Mouse (Mus musculus): ENCODE results near the gene Cd47.

The Cd47 gene

DNA sequence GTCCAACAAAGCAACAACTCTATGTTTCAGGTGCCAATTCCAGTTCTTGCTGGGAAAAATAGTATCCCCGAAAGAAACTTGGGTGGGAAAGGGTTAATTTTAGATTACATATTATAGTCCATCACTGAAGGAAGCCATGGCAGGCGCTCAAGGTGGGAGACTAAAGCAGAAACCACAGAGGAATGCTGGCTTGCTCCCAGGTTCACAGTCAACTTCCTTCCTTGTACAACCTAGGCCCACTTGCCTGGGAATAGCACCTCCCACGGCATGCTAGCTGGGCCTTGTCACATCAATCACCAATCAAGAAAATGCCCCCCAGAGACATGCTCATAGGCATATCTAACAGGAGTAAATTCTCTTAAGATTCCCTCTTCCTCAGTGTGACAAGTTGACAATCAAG, 32.0 kb downstream of the Cd47 start:
- no peak for DNase-seq (ENCODE audit: low spot score)

DNA sequence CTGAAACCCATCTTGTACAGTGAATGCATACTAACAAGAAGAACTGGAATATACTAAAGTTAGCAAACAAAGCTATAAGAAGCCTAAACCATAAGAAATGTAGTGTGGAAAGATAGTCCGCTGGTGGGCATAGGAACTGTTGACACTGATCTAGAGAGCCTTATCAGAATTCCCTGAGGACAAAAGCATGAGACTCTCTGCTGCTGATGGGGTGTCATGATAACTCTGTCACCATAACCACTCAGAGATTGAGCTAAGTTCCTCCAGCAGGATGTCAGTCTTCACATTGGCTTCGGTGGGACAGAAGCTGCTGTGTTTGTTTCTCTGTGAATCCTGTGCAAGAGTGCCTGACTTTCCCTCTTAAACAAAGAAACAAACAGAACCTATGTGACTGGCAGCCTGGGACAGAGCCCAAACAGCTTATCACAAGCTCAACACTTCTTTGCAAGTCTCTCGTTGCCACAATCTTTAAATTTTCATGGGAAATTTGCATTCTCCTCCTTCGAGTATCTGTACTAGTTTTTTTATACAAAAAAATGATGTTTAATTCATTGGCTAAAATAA, 33.9 kb downstream of the Cd47 start:
- DNase-seq (ENCODE audit: low spot score) = no peak

DNA sequence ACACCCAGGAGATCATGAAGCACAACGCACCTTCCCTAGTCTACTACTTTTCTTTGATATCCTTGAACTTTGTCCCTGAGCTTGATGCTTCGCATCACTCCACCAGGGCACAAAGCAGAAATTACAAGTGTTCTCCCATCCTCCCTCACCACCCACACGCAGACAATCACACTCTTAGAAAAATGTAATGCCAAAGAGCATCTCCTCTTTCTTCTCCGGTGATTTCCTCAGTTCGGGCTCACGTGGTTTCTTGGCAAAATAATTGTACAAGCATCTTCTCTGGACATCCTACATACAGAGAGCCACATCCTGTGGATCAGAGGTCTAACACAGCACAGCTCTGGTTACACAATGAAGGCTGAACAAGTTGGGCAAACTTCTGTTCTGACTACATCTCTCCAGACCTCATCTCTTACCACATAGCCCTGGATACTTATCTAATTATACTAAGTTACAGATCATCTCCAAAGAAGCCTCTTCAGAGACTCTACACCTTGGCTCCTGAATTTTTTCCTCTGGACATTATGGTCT, 36.4 kb downstream of the Cd47 start:
- DNase-seq (ENCODE audit: low spot score) = no peak

DNA sequence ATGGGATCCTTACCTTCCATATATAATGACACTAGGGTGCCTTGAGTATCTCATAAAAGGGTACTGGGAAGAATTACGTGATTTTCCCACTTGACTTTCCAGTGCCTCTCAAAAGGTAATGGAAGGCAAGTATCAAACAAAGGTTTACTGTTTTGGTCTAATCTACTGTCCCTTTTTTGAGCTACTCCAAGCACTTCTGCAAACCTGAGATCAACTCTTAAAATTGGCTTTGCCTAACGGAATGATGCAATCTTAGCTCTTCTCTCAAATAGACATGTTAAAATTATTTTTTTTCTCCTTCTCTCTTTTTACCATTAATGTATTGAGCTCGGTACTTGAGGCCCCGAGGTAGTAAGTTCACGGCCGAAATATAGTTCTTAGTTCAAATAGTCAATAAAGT, 38.6 kb downstream of the Cd47 start:
- DNase-seq (ENCODE audit: low spot score) = no peak

DNA sequence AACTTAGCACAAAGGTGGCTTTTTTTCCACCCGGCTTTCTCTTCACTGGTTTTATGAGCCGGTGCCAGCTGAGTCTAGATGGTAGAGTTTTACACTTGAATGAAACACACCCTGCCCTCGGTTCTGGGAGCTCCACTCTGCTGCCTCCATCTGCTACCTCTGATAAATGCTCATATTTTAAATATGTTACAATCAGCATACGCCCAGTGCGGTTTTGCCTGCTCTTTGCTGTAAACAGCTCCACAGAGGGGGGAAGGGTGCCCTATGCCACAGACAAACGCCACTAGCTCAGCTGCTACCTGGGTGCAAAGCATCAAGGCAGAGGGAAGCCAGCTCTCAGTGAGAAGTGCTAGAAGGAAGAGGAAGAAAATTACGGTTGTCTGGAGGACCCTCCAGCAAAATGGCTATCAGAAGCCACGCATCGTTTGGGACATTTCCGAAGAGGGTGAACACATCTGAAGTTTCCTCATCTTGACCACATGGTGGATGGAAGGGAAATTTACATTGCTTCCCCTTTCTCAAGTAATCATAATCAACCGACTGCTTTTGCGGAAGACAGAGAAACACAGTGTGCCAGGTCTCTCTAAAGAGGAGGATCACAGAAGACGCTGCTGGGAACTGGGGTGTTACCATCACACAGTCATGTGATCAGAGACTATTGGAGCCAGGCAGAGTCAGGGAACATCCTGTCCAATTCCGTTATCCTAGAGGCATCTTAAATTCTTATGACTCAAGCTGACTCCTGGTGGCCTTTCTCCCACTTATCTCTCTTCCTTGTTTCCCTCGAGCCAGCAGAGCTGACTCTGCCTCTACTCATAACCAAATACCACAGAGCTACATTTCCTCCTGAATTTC, 39.6 kb downstream of the Cd47 start:
- DNase-seq (ENCODE audit: low spot score) = peak; percentile 81

DNA sequence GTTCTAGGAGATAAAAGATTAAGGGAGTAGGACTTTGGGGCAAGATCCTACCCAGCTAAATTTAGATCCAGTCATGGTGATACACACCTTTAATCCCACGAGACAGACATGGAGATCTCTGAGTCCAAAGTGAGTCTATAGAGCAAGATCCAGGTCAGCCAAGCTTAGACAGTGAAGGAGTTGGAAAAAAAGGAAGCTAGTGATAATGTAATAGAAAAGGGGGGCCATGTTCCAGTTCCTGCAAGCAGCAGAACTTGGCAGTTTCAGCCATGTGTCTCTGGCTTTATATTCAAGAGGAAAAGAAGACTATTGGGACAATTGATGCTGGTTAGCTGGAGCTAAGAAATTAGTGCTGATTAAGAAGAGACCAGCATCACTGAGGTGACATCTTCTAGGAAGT, 43.4 kb downstream of the Cd47 start:
- no peak for DNase-seq (ENCODE audit: low spot score)

DNA sequence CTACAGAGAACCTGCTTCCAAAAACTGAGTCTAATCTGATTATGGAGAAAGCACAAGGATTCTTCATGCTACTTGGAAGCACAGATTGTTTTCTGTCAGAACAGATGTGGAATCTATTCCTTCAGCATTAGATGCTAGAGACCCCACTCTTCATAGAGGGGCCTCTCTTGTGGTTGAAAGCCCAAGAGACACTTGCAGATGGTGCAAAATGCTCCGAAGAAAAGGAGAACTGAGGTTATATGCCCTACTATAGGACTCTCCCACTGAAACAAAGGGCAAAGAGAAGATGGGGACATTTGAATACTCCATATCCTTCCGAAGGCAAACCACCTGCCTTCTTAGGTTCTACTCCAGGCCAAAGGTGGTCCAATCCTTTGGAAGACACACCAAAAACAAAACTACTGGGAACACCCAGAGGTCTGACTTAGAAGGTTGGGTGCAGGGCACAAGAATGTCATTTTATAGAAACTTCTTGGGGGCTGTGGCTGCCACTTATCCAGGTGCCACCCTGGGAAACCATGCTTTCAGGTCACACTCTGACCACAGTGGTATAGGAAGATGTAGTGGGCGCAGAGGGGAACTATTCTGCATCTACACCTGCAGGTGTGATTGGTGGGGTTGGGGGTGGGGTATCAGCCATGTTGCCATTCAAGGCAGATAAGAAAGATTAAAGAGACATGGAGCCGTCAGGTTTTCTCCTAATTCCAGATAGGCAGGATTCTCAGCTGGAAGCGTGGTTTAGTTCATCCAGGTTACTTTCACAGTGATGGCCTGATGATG, 47.1 kb downstream of the Cd47 start:
- no peak for DNase-seq (ENCODE audit: low spot score)

DNA sequence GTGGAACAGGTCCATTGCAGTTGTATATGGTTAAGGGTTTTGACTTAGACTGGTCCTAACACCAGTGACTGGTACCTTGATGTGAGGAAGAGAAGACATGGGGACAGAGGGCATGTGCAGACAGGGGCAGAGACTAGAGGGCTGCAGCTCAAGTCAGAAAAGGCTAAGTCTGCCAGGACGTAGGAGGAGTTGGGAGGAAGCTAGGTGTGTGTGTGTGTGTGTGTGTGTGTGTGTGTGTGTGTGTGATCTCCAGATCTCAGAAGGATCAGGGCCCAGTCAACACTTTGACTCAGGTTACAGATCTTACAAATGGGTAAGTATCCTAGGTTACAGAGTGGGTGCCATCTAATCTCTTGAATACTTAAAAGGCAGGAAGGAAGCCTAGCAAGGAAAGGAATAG, 48.3 kb downstream of the Cd47 start:
- DNase-seq (ENCODE audit: low spot score) = no peak

DNA sequence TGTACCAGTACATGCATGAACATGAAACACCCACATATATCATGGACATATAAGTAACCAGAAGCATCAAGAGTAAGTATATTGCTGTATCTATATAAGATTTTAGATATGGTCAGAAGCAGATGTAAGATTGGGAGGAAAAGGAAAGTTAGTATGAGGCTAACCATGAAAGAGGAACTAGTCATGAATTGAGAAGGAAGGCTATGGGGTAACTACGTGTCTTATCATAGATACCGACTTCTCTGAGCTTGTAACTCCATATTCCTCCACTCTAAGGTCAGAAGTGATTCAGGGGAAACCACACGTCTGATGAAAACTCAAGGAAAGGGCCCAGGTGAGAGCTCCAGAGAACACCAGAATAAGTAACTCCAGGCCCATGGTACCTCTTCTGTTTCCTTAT, 52.6 kb downstream of the Cd47 start:
- DNase-seq (ENCODE audit: low spot score) = no peak

DNA sequence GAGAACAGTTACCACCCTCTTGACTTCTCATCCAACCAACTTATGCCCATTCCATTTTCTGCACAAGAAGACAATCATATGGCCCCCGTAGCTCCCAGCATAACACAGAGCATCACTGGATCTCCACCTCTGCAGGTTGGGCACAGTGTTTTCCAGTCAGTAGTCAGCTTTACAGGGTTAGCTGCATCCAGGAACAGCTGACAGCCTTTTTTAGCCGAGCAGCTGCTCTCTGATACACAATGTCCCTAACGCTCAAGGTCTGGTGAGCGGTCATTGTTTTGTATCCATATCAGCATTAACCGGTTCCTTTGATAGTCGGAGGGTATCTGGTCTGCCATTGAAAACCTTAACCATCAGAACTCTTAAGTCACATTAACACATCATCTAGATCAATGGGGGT, 53.3 kb downstream of the Cd47 start:
- DNase-seq (ENCODE audit: low spot score) = no peak

DNA sequence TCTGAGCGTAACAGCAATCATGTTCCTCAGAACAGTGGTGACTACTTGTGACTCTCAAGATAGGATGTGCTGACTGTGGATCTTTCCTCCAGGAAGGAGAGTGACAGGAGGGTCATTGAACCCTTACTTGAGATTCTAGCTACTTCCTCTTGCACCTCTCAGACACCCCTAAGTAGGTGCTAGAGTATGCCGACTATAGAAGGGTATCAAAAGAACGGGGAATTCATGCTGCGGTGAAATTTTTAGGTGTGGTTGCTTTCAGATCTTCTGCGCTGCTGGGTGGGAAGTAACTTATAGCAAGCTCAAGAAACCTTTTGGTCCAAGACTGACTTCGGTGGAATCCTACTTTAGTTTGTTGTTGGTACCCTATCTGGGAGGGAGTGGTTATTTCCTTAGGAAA, 53.9 kb downstream of the Cd47 start:
- peak; percentile 42 for DNase-seq (ENCODE audit: low spot score)

DNA sequence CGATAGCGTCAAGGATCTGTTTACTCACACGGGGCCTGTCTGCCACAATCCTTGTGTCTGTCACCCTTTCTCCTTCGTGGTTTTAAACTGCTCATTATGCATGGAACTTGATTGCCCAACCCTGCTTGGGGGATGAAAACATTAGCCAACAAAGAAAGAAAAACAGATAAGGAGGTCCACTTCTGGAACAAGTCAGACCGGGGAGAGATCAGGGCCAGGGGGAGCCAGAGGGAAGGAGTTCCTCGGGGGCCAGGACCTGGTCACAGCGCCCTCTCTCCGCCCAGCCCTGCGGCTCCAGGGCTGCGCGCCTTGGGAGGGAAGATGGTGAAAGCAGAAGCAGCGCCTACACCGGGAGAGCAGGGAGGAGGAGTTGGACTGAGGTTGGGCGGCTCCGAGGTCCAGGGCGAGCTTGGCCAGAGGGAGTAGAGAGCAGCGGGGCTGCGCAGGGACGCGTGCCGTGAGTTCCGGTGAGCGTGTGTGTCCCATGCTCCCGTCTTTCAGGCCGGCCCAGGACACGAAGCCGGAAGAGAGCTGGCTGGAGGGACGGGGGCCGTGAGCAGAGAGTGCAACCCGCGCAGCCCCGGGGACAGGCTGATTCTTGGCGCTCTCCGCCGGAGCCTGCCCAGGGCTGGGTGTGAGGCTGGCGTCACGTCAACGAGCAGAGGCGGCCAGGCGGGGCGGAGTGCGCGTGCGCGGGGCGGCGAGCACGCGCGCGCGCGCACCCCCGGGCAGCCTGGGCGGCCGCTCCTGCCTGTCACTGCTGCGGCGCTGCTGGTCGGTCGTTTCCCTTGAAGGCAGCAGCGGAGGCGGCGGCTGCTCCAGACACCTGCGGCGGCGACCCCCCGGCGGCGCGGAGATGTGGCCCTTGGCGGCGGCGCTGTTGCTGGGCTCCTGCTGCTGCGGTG, 54.9 kb downstream of the Cd47 start:
- peak; percentile 89 for DNase-seq (ENCODE audit: low spot score)

DNA sequence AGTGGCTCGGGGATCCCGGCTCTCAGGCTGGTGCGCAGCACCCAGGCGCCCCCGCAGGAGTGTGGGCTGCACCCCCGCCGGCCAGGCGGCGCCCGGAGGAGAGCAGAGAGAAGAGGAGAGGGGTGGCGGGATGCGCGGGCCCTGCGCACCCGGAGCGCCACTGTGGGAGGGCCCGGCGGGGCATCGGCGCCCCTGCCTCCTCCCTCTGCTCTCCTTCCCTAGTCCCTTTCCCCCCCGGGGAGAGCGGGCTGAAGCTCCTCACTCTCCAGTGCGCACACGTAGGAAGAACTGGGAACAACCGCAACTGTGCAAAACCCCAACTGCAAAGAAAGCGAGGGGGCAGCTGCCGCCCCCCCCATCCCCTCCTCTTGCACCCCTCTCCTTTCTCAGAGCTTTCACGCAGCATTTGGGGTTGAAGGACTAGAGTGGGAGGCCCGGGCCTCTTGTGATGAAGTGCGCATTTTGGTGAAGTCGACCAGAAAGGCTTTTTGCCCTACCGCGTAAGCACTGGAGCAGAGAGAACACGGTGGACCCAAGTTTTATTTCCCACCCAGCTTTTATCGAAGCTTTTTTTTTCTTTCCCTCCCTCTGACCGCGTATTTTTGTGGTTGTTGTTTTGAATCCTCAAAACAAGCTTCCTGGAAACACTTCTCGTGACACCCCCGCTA, 55.6 kb downstream of the Cd47 start:
- no peak for DNase-seq (ENCODE audit: low spot score)

DNA sequence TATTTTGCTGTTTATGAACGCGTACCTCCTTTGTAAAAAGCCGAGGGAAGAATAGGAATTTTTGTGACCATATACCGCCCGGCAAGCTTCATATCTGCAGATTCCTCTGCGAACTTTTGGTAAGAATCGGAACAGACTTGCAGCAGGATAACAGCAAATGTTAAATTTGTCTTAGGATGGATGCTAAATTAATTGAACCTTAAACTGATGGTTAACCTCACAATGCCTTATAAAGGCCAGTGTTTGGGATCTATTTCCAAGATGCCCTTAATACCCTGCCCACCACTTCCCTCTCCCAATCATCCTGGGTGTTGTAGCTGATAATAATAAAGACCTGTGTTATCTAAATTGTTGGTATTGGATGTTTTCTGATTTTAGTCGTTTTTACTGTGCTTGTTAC, 56.3 kb downstream of the Cd47 start:
- no peak for DNase-seq (ENCODE audit: low spot score)

DNA sequence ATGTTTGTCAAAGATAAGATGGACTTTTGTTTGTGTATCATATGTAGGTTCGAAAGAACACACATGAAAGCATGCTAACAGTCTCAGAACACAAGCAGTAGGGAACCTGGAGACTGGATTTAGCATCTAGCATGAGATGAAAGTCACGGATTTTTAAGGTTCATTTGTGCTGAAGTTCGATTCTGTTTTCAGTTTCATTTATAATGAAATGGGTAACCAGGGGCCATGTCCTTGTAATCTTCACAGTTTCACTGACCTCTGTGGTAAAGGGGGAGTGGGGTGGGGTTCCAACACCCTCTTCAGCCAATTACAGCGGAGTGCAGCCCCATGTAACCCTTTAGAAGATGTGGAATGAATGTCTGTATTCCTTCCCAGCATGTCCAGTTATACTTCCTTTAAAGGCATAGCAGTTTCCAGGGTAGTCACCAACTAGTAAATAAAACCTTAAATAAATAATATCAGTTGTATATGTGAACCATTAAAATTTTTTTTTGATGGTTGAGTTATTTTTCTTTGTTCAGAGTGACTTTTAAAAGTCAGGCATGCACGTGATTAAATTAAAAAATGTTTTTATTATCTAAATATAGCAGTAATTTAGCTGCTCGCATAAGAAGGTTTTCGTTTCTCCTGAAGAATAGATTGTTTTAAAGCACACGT, 57.3 kb downstream of the Cd47 start:
- no peak for DNase-seq (ENCODE audit: low spot score)

DNA sequence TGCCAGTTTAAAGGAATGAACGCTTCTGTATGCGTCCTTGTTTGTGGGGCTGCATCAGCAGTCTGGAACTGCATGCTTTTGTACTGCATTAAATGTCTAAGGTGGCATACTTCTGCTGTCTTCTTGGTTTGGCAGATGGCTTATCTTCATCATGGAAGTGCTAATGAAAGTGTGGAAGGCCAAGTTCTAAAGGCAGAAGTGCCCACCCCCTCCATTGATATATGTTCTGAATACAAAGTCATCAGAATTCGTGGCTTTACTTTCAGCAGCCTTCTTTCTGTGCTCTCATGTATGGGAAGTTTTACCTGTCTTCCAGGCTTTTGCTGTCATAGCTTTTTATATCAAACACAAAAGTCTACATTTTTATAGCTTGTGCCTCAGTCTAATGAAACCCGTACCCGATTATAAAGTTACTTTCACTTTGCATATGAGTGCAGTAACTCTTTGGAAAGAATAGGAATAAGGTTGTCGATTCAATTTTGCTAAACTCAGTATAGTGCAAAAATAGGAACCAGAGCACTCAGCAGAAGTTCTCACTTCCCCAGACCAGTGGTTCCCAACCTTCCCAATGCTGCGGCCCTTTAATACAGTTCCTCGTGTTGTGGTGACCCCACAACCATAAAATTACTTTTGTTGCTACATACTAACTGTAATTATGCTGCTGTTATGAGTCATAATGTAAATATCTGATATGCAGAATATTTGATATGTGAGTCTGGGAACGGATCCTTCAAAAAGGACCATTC, 58.0 kb downstream of the Cd47 start:
- no peak for DNase-seq (ENCODE audit: low spot score)

DNA sequence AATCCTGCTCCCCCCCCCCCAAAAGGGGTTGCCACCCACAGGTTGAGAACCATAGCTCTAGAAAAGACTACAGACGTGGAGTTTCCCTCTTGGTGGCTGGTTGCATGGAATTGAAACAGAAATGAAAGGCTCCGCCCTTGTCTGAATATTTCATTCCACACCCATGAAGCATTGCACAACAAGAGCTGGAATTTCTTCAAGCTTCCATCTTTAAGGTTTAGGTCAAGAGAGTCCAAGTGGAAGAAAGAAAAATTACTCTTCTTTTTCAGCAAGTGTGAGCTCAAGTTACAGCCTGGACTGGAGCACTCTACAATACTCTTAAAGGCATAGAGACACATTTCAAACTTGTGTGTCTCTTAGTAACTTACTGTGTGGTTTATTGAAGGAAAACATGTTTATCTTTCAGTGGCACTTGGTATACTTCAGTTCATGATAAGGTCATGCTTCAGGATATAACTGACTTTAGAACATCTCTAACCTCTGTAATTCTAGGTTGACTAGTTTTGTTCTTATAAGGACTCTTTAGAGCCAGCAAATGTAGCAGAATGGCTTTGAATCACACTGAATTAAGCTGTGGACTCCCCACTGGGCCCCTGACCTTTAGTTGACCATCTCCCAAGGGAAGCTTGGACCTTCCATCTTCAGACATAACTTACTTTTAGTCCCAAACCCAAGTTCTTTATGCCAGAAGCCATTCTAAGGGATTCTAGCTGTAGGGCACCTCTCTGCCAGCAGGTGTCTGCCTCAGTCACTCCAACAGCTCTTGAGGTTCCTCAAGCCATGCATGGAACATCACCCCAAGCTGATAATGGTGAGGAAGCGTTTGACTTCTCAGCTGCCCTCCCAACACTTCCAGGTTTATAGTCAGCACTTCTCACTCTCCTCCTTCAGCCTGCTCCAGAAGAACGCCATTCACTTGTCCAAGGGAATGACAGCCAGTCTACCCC, 58.8 kb downstream of the Cd47 start:
- DNase-seq (ENCODE audit: low spot score) = no peak

DNA sequence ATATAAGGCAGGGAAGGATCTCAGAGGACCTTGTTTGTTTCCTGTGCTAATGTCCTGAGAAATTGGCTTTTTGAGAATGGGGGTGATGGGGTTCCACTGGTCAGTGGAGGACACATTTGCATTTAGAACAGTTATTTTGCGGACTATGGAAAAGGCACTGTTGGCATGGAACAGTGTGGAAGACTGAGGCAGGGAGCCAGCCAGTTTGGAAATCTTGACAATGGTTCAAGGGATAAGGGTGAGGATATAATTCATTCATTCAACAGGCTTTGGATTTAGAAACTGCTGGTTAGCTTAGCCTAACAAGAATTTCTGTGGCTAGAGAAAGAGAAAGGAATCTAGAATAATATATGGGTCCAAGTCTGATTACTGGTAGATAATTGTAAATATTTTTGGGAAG, 61.7 kb downstream of the Cd47 start:
- DNase-seq (ENCODE audit: low spot score) = no peak

DNA sequence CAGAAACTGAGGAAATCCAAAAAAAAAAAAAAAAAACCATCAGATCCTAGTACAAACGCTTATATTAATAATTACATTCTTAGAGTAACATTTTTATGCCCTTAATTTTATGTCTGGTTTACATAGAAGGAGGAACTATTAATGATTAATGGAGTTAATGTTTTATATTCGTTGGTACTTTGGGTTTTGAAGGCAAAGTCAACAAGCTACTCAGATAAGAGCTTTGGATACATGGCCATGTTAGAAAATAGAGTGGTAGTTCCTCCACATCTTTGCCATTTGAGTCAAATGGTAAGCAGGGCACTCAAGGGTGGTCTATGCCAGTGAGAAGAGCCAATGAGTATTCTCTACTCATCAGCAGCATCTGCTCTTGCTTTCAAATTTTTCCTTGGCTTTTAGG, 66.3 kb downstream of the Cd47 start:
- DNase-seq (ENCODE audit: low spot score) = no peak
